Mouse (Mus musculus): ENCODE data around the gene Nckap5. TPM values are rescaled to one million over a fixed set of nuclear protein-coding genes. Genes with fewer than 3 reads are reported as not detected.

Nckap5 gene
- polyA plus RNA-seq, 2 experiments, result 0.31 to 1.3 TPM

DNA sequence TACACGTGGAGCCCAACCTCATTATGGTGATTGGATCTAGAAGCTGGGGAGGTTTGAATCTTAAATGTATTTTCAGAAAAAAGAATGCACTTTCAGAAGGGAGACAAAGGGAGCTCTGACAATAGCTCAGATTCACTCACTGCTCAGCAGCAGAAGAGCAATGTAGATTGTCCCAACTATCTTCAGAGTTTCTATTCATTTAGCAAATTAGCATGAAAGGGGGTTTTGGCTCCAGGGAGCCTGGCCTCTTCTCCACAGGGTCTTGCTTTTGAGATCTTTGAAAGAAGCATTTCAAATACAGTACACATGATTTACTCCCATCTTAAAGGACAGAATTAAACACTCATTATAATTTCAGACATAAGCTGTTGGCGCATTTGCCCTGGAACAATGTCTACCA is 662.5 kb downstream of the Nckap5 start:
- no peak for TF ChIP-seq EP300 (IDR thresholded peaks at IDR 0.05; ENCODE audit: low read depth)
- no peak for DNase-seq (ENCODE audit: low read depth in 3 of 3, low spot score in 3 of 3)
- Histone ChIP-seq H3K4me3 (ENCODE audit: insufficient read depth in 1 of 2, low read depth in 2 of 2, low read length in 2 of 2) (no peak overlapping the region), H3K9me3 (ENCODE audit: control insufficient read depth, low read length) (no peaks in the 10 kb centered on the region), H3K27me3 (ENCODE audit: control insufficient read depth, insufficient read depth, low read length) (no peaks in the 10 kb centered on the region), H3K27ac (no peak overlapping the region), H3K4me2 (ENCODE audit: low read depth) (no peak overlapping the region), H3K9ac (replicated peaks) (no peak overlapping the region), H3K4me1 (replicated peaks; ENCODE audit: control insufficient read depth in 2 of 2, insufficient read depth in 2 of 2, low read length in 1 of 2) (no peaks in the 10 kb centered on the region), H3K36me3 (replicated peaks; ENCODE audit: control insufficient read depth, insufficient read depth, low read depth) (no peaks in the 10 kb centered on the region)
- WGBS (ENCODE audit: insufficient replicate concordance), result 42% methylated on average over 2 of the region's 2 CpGs
- no peak for ATAC-seq (ENCODE audit: insufficient read depth)

DNA sequence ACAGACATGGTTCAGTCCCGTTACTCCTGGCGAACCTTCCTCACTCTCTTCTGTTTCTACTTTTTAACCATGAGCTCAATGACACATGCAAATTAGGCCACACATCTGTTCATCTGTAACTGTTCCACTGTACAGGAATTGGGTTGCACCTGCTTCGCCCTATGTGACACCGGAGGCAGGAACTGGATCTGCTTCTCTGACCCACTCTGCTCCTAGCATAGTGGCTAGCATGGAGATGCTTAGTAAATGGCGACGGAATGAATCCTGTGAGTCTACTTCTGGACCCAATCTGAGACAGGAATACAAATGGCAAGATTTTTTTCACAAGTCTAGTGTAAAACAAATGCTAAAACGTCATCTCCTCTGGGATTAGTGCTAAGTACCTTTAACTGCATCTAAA is 663.1 kb downstream of the Nckap5 start:
- DNase-seq (ENCODE audit: low read depth in 3 of 3, low spot score in 3 of 3) (no peak), ATAC-seq (ENCODE audit: insufficient read depth) (no peak)
- WGBS (ENCODE audit: insufficient replicate concordance), result 60% methylated on average over 7 of the region's 7 CpGs
- H3K4me1 ChIP-seq (replicated peaks; ENCODE audit: control insufficient read depth in 2 of 2, insufficient read depth in 2 of 2, low read length in 1 of 2), result no peaks in the 10 kb centered on the region
- H3K27ac ChIP-seq, result no peak overlapping the region
- H3K4me2 ChIP-seq (ENCODE audit: low read depth), result no peak overlapping the region
- H3K9ac ChIP-seq (replicated peaks), result no peak overlapping the region
- no peak for TF ChIP-seq EP300 (IDR thresholded peaks at IDR 0.05; ENCODE audit: low read depth)
- TF ChIP-seq CTCF (IDR thresholded peaks at IDR 0.05; ENCODE audit: low read depth), result no peak
- no peaks in the 10 kb centered on the region for H3K27me3 ChIP-seq (ENCODE audit: control insufficient read depth, insufficient read depth, low read length)
- H3K4me3 ChIP-seq (ENCODE audit: insufficient read depth in 1 of 2, low read depth in 2 of 2, low read length in 2 of 2), result no peak overlapping the region
- H3K36me3 ChIP-seq (replicated peaks; ENCODE audit: control insufficient read depth, insufficient read depth, low read depth), result no peaks in the 10 kb centered on the region
- no peaks in the 10 kb centered on the region for H3K9me3 ChIP-seq (ENCODE audit: control insufficient read depth, low read length)

DNA sequence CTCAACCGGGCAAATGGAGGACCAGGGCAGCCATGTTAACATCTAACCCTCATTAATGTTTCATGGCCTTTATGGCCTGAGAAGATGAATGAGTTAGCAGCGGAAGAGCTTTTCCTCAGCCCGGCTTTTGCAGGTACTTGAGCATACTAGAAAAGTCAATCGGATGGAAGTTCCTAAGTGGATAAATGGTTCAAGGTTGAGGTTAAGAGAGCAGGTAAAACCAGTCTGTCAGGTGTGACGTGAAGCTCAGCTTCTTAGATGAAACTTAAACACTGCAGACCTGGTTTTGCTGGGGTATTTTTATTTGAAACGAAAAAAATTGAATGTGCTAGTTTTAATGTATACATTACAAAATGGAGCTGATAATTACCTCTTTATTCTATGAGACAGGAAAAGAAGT is 671.3 kb downstream of the Nckap5 start:
- Histone ChIP-seq H3K4me1 (replicated peaks; ENCODE audit: control insufficient read depth in 2 of 2, insufficient read depth in 2 of 2, low read length in 1 of 2) (no peaks in the 10 kb centered on the region), H3K4me3 (ENCODE audit: insufficient read depth in 1 of 2, low read depth in 2 of 2, low read length in 2 of 2) (no peak overlapping the region), H3K4me2 (ENCODE audit: low read depth) (no peak overlapping the region), H3K36me3 (replicated peaks; ENCODE audit: control insufficient read depth, insufficient read depth, low read depth) (no peaks in the 10 kb centered on the region), H3K27ac (no peak overlapping the region), H3K9ac (replicated peaks) (no peak overlapping the region), H3K9me3 (ENCODE audit: control insufficient read depth, low read length) (no peaks in the 10 kb centered on the region), H3K27me3 (ENCODE audit: control insufficient read depth, insufficient read depth, low read length) (no peaks in the 10 kb centered on the region)
- DNase-seq (ENCODE audit: low read depth in 3 of 3, low spot score in 3 of 3) (no peak), ATAC-seq (ENCODE audit: insufficient read depth) (no peak)
- 70% methylated on average over 6 of the region's 6 CpGs for WGBS (ENCODE audit: insufficient replicate concordance)
- TF ChIP-seq EP300 (IDR thresholded peaks at IDR 0.05; ENCODE audit: low read depth) (no peak), CTCF (IDR thresholded peaks at IDR 0.05; ENCODE audit: low read depth) (no peak)

GRCm38 (mm10) chr1:126155816-126156215 is 674.8 kb downstream of the Nckap5 start:
- no peaks in the 10 kb centered on the region for H3K36me3 ChIP-seq (replicated peaks; ENCODE audit: control insufficient read depth, insufficient read depth, low read depth)
- no peaks in the 10 kb centered on the region for H3K4me1 ChIP-seq (replicated peaks; ENCODE audit: control insufficient read depth in 2 of 2, insufficient read depth in 2 of 2, low read length in 1 of 2)
- no peak overlapping the region for H3K9ac ChIP-seq (replicated peaks)
- TF ChIP-seq EP300 (IDR thresholded peaks at IDR 0.05; ENCODE audit: low read depth) (no peak), CTCF (IDR thresholded peaks at IDR 0.05; ENCODE audit: low read depth) (no peak)
- no peaks in the 10 kb centered on the region for H3K27me3 ChIP-seq (ENCODE audit: control insufficient read depth, insufficient read depth, low read length)
- 39% methylated on average over 5 of the region's 5 CpGs for WGBS (ENCODE audit: insufficient replicate concordance)
- H3K4me2 ChIP-seq (ENCODE audit: low read depth), result no peak overlapping the region
- H3K4me3 ChIP-seq (ENCODE audit: insufficient read depth in 1 of 2, low read depth in 2 of 2, low read length in 2 of 2), result no peak overlapping the region
- H3K27ac ChIP-seq, result no peak overlapping the region
- DNase-seq (ENCODE audit: low read depth in 3 of 3, low spot score in 3 of 3) (no peak), ATAC-seq (ENCODE audit: insufficient read depth) (no peak)
- H3K9me3 ChIP-seq (ENCODE audit: control insufficient read depth, low read length), result no peaks in the 10 kb centered on the region

DNA sequence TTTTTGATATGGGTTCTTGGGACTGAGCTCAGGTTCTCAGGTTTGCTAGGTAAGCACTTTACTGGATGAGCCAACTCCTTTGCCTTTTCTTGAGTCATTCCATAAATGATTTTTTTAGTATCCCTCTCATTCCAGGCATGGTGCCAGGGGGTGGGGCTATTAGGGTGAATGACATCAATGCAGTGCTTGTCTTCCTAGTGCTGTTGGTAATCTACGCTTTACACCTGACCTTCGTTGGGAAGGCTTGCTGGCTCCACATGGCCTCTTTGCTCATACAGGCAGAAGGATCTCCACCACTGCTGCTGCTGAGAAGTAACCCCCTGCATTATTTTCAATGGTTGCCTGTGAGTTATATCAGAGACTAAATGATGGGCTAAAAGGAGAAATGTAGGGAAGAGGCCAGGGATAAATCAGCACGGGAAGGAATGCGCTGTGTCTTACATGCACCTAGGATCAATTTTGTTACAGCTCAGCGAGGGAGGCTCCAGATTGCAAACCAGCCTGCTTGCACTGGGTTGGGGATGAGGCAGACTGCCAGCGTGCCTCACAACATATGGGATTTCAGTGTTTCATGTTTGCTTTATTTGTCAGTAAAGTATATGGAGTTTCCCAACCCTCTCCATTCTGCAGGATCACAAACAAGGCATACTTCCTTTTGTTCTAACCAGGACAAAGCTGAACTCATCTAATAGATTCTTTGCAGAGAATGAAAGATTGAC is 676.9 kb downstream of the Nckap5 start:
- no peaks in the 10 kb centered on the region for H3K36me3 ChIP-seq (replicated peaks; ENCODE audit: control insufficient read depth, insufficient read depth, low read depth)
- no peak for ATAC-seq (ENCODE audit: insufficient read depth)
- H3K9me3 ChIP-seq (ENCODE audit: control insufficient read depth, low read length), result no peaks in the 10 kb centered on the region
- 69% methylated on average over 6 of the region's 6 CpGs for WGBS (ENCODE audit: insufficient replicate concordance)
- H3K27ac ChIP-seq, result no peak overlapping the region
- H3K4me1 ChIP-seq (replicated peaks; ENCODE audit: control insufficient read depth in 2 of 2, insufficient read depth in 2 of 2, low read length in 1 of 2), result no peaks in the 10 kb centered on the region
- H3K4me3 ChIP-seq (ENCODE audit: insufficient read depth in 1 of 2, low read depth in 2 of 2, low read length in 2 of 2), result no peak overlapping the region
- no peak for TF ChIP-seq EP300 (IDR thresholded peaks at IDR 0.05; ENCODE audit: low read depth)
- TF ChIP-seq CTCF (IDR thresholded peaks at IDR 0.05; ENCODE audit: low read depth), result no peak
- no peaks in the 10 kb centered on the region for H3K27me3 ChIP-seq (ENCODE audit: control insufficient read depth, insufficient read depth, low read length)
- no peak for DNase-seq (ENCODE audit: low read depth in 3 of 3, low spot score in 3 of 3)
- no peak overlapping the region for H3K9ac ChIP-seq (replicated peaks)
- H3K4me2 ChIP-seq (ENCODE audit: low read depth), result no peak overlapping the region

All from liver, embryonic 14.5 days (tissue).